16 mouse cellular contexts compared by ENCODE assay signal in the genomic region with DNA sequence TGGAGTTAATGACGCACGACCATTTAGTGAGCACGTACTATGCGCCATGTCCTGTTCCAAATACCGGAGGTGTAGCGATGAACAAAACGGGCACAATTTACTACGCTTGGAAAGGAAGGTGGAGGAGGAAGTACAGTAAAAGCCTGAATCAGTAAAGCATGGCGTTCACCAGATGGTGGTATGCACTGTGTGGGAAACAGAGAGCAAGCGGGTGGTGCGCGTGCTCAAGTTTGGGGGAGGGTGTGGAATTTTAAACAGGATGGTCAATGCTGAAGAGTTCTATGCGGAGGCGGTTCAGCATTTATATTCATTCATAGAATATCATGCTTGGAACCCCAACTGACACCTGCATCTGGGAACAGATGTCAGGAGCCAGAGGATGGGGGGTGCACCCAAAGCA.
A peak's percentile ranks its signal among the peaks of the same experiment; 100 is the strongest.
DNase-seq lines count a peak whose midpoint lies in the region; TF ChIP-seq lines count a peak whose summit lies in the region.
"Had no signal": no experiment of that assay in that cellular context is flagged by ENCODE, and none has a peak within 500 bp of the region (broad histone marks: within the 10 kb centered on the region; RNA-seq: fewer than 3 reads in every experiment).

No protein-coding gene starts in this region.

- no peaks in the 10 kb centered on the region for H3K27me3 ChIP-seq in thymus, adult 2 months (ENCODE audit: control insufficient read depth, insufficient read depth, low read length)
- H3K27me3 ChIP-seq: liver, embryonic 13.5 days; megakaryocyte, embryonic 14.5 days had no signal

- peak; percentile 31 to 63 for DNase-seq in layer of hippocampus, adult 2 months (ENCODE audit: low spot score in 2 of 2)
- DNase-seq in layer of hippocampus, postnatal 10 days (ENCODE audit: low spot score in 2 of 2) = no peak
- peak; percentile 65 to 80 for DNase-seq in frontal cortex, adult 2 months (ENCODE audit: extremely low spot score in 1 of 2, low spot score in 1 of 2)
- DNase-seq in left cerebral cortex, adult 9 months (ENCODE audit: low spot score in 2 of 2) = peak; percentile 15 to 66
- peak; percentile 50 to 73 for DNase-seq in right cerebral cortex, postnatal 36 days (ENCODE audit: low spot score in 2 of 2)
- DNase-seq in thymus, adult 2 months = no peak
- no peak for DNase-seq in lung, postnatal 4 days
- DNase-seq: adrenal gland, postnatal 25 days; cerebellum, postnatal 10 days; embryo, embryonic 11 days; gastrocnemius, postnatal 25 days; heart, postnatal 36 days; kidney, adult 2 months; liver, embryonic 13.5 days; spleen, adult 18-20 months had no signal

- no peak for TF ChIP-seq CTCF in layer of hippocampus, adult 2 months (conservative IDR thresholded peaks at IDR 0.05)
- no peak for TF ChIP-seq CTCF in thymus, adult 2 months (IDR thresholded peaks at IDR 0.05; ENCODE audit: borderline replicate concordance, control insufficient read depth, extremely low read depth, insufficient read depth, low read length, poor library complexity)

- TF ChIP-seq POLR2A in thymus, adult 2 months (IDR thresholded peaks at IDR 0.05; ENCODE audit: control insufficient read depth, extremely low read depth, insufficient read depth, low read length, poor library complexity) = no peak

- no peak overlapping the region for H3K27ac ChIP-seq in layer of hippocampus, adult 2 months
- no peak overlapping the region for H3K27ac ChIP-seq in thymus, adult 2 months (ENCODE audit: control insufficient read depth, insufficient read depth, low read length)
- H3K27ac ChIP-seq: liver, embryonic 13.5 days had no signal

- no peaks in the 10 kb centered on the region for H3K4me1 ChIP-seq in thymus, adult 2 months (replicated peaks; ENCODE audit: control insufficient read depth, insufficient read depth, low read length)
- H3K4me1 ChIP-seq: liver, embryonic 13.5 days; megakaryocyte, embryonic 14.5 days had no signal

- 98% methylated on average over 14 of the region's 14 CpGs for WGBS in thymus, adult 2 months

- H3K36me3 ChIP-seq in thymus, adult 2 months (ENCODE audit: control insufficient read depth, insufficient read depth, low read length) = no peaks in the 10 kb centered on the region
- H3K36me3 ChIP-seq: liver, embryonic 13.5 days had no signal

- H3K4me3 ChIP-seq in layer of hippocampus, adult 2 months = no peak overlapping the region
- no peak overlapping the region for H3K4me3 ChIP-seq in thymus, adult 2 months (ENCODE audit: control insufficient read depth, insufficient read depth, low read length)
- H3K4me3 ChIP-seq: liver, embryonic 13.5 days; megakaryocyte, embryonic 14.5 days had no signal

Comparison
In these comparisons a context has a peak if more than half of its experiments do, and no peak if none do; other contexts are left out.
1. DNase-seq: peak in layer of hippocampus, adult 2 months (2 of 2), frontal cortex, adult 2 months (2 of 2), left cerebral cortex, adult 9 months (2 of 2) and right cerebral cortex, postnatal 36 days (2 of 2); none in layer of hippocampus, postnatal 10 days (0 of 2), thymus, adult 2 months (single experiment) and lung, postnatal 4 days (0 of 2).